ENCODE assay signal across 7 mouse cellular contexts in genomic region chr7:82869231-82870147, GRCm38 (mm10). TPM values are rescaled to one million over a fixed set of nuclear protein-coding genes. Genes with fewer than 3 reads are reported as not detected.
DNase-seq lines count a peak whose midpoint lies in the region; ATAC-seq and TF ChIP-seq lines count a peak whose summit lies in the region.

No protein-coding gene starts in this region.

- no peak for ATAC-seq in intestine, postnatal 0 days
- ATAC-seq in stomach, embryonic 15.5 days (ENCODE audit: insufficient read depth, low FRiP score, low read depth), result no peak

- peak overlapping the region; percentile 76 for H3K4me3 ChIP-seq in intestine, postnatal 0 days (ENCODE audit: low read depth, low read length)
- peak overlapping the region; percentile 83 for H3K4me3 ChIP-seq in stomach, embryonic 15.5 days (replicated peaks)

- no peaks in the 10 kb centered on the region for H3K9me3 ChIP-seq in intestine, postnatal 0 days (ENCODE audit: control insufficient read depth)
- no peaks in the 10 kb centered on the region for H3K9me3 ChIP-seq in stomach, embryonic 15.5 days

- no peaks in the 10 kb centered on the region; the same call in 1 of the 2 replicates for H3K36me3 ChIP-seq in intestine, postnatal 0 days (ENCODE audit: control insufficient read depth, insufficient read depth)
- H3K36me3 ChIP-seq in stomach, embryonic 15.5 days, result no peaks in the 10 kb centered on the region

- H3K27me3 ChIP-seq in intestine, postnatal 0 days (replicated peaks; ENCODE audit: control insufficient read depth, insufficient read depth, low read length), result peaks cover 5% of the 10 kb centered on the region; the same call in 1 of the 2 replicates
- H3K27me3 ChIP-seq in stomach, embryonic 15.5 days (replicated peaks), result no peaks in the 10 kb centered on the region

- peak overlapping the region; percentile 79 for H3K9ac ChIP-seq in intestine, postnatal 0 days (ENCODE audit: low read depth, low read length)
- peak overlapping the region; percentile 30 for H3K9ac ChIP-seq in stomach, embryonic 15.5 days

- 0 out of 2 replicates have a peak, but pooled peaks cover 5% of the 10 kb centered on the region for H3K4me1 ChIP-seq in intestine, postnatal 0 days (replicated peaks; ENCODE audit: control insufficient read depth, insufficient read depth, low read length)
- H3K4me1 ChIP-seq in stomach, embryonic 15.5 days, result peaks cover 13% of the 10 kb centered on the region

- intact Hi-C loops in left cerebral cortex, postnatal 25 days (cut with DNase I), result no loop called here

- 25% methylated on average over 56 of the region's 56 CpGs for WGBS in intestine, postnatal 0 days
- 8% methylated on average over 56 of the region's 56 CpGs for WGBS in stomach, embryonic 15.5 days

- H3K27ac ChIP-seq in intestine, postnatal 0 days (ENCODE audit: low read depth, low read length), result no peak overlapping the region; the same call in 1 of the 2 replicates
- no peak overlapping the region for H3K27ac ChIP-seq in stomach, embryonic 15.5 days

- H3K4me2 ChIP-seq in intestine, postnatal 0 days (replicated peaks; ENCODE audit: low read depth), result peak overlapping the region; percentile 96
- peak overlapping the region; percentile 94 for H3K4me2 ChIP-seq in stomach, embryonic 15.5 days

- peak; percentile 80 for DNase-seq in adrenal gland, adult 2 months
- peak; percentile 35 to 53 for DNase-seq in cerebellum, postnatal 4 days (ENCODE audit: low spot score in 2 of 2)
- peak; percentile 51 for DNase-seq in gastrocnemius, postnatal 25 days
- DNase-seq in left cerebral cortex, postnatal 25 days (ENCODE audit: low spot score in 2 of 2), result peak; percentile 45 to 52
- DNase-seq in mesoderm, embryonic 11.5 days (ENCODE audit: low read depth, low spot score), result peak; percentile 80

- peak; percentile 15; the same call in 1 of the 2 replicates for TF ChIP-seq CTCF in intestine, postnatal 0 days (IDR thresholded peaks at IDR 0.05; ENCODE audit: low read depth)

RNA-seq across cellular contexts. Expression of gene Mex3b, which starts 2.4 kb away (rescaled TPM):
- total RNA-seq in adrenal gland, adult 2 months (2021), result 1 to 10 TPM; 1.2 to 1.8 TPM
- polyA plus RNA-seq in adrenal gland, adult 2 months (2012; rRNA removed), result 5.3 and 7.4 TPM in 2 replicates
- total RNA-seq in gastrocnemius, postnatal 25 days (2021), result 1 to 10 TPM in 1 of 2 experiments, under 1 TPM in 1; 0.80 to 1.1 TPM
- 2.3 and 2.8 TPM in 2 replicates for polyA plus RNA-seq in intestine, postnatal 0 days (2015; fragmentation: Nextera tagmentation; extraction: Ambion mirVana)
- total RNA-seq in left cerebral cortex, postnatal 25 days (2021), result 10 to 100 TPM; 23.3 to 29.2 TPM
- 8.4 and 8.8 TPM in 2 replicates for polyA plus RNA-seq in stomach, embryonic 15.5 days (2015; fragmentation: Nextera tagmentation; extraction: Ambion mirVana)

Comparison
In these comparisons a context has a peak if more than half of its experiments do, and no peak if none do; other contexts are left out.
1. RNA of gene Mex3b, which starts 2.4 kb away (total RNA-seq): 23.3 to 29.2 TPM in left cerebral cortex, postnatal 25 days; 1.2 to 1.8 TPM in adrenal gland, adult 2 months and 0.80 to 1.1 TPM in gastrocnemius, postnatal 25 days; every median in the first group is over 4 times any median in the second.
2. Peak in every context shown above with its lines, with median percentiles within 50 percentile points of each other: DNase-seq.